Mouse (Mus musculus): ENCODE data around the gene Aqp12.

Gene Aqp12

GRCm38 (mm10) chr1:93014460-93014859 is 8.3 kb downstream of the Aqp12 start:
- DNase-seq (ENCODE audit: extremely low spot score): peak; percentile 74

GRCm38 (mm10) chr1:93015136-93015535 is 9.0 kb downstream of the Aqp12 start:
- DNase-seq (ENCODE audit: extremely low spot score): no peak

- no peak for DNase-seq (ENCODE audit: extremely low spot score)
Measured at GRCm38 (mm10) chr1:93018716-93019115, 12.6 kb downstream of the Aqp12 start.

- DNase-seq (ENCODE audit: extremely low spot score): no peak
Measured at GRCm38 (mm10) chr1:93020602-93021001, 14.5 kb downstream of the Aqp12 start.

- no peak for DNase-seq (ENCODE audit: extremely low spot score)
Measured at GRCm38 (mm10) chr1:93026600-93026999, 20.5 kb downstream of the Aqp12 start.

- no peak for DNase-seq (ENCODE audit: extremely low spot score)
Measured at GRCm38 (mm10) chr1:93029387-93029786, 23.3 kb downstream of the Aqp12 start.

GRCm38 (mm10) chr1:93030060-93030459 is 23.9 kb downstream of the Aqp12 start:
- DNase-seq (ENCODE audit: extremely low spot score): no peak

GRCm38 (mm10) chr1:93031199-93031598 is 25.1 kb downstream of the Aqp12 start:
- no peak for DNase-seq (ENCODE audit: extremely low spot score)

- peak; percentile 16 for DNase-seq (ENCODE audit: extremely low spot score)
Measured at GRCm38 (mm10) chr1:93033989-93034388, 27.9 kb downstream of the Aqp12 start.

GRCm38 (mm10) chr1:93035981-93036380 is 29.8 kb downstream of the Aqp12 start:
- DNase-seq (ENCODE audit: extremely low spot score): no peak

GRCm38 (mm10) chr1:93046153-93046789 is 40.1 kb downstream of the Aqp12 start:
- DNase-seq (ENCODE audit: extremely low spot score): no peak

GRCm38 (mm10) chr1:93050071-93050470 is 43.9 kb downstream of the Aqp12 start:
- no peak for DNase-seq (ENCODE audit: extremely low spot score)

GRCm38 (mm10) chr1:93051124-93051833 is 45.1 kb downstream of the Aqp12 start:
- peak; percentile 16 for DNase-seq (ENCODE audit: extremely low spot score)
